Mouse (Mus musculus) E14TG2a.4 (cell line): ENCODE data around the gene Syngap1.

Experiments used
- CTCF ChIP-seq: conservative IDR thresholded peaks from 2 replicates; pipeline ENCODE4 v1.5.1; 2014; ENCODE audit warnings: low read length
- NANOG ChIP-seq: IDR thresholded peaks from 2 replicates; pipeline ENCODE4 v1.6.1; 2014; ENCODE audit warnings: borderline replicate concordance, low read length, mixed read lengths
- POU5F1 ChIP-seq: IDR thresholded peaks from 2 replicates; pipeline ENCODE4 v1.6.1; 2014; ENCODE audit warnings: low read length, borderline replicate concordance

DNA sequence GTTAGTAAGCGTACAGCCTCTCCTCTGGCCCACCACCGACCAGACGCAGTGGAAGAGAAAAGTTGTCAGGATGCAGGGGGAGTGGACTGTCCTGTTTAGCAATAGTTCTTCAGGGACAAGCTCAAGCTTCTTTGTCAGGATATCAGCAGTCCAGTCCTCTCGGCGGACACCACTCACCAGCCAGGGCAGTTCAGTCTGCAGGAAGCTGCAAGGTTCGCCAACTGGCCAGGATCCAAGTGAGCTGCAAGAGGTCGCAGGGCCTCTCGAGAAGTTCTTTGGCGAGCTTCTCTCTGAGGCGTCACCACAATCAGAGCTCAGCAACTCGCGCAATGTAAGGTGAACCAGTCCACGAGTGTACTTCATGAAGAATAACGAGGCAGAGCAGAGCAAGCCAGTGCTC, 53.4 kb downstream of the Syngap1 start:
- TF ChIP-seq CTCF (no peak), POU5F1 (no peak), NANOG (no peak)
